8 mouse cellular contexts compared by ENCODE assay signal in genomic region chr4:133968150-133968921, GRCm38 (mm10). TPM values are rescaled to one million over a fixed set of nuclear protein-coding genes. Genes with fewer than 3 reads are reported as not detected.
A peak's percentile ranks its signal among the peaks of the same experiment; 100 is the strongest.
DNase-seq lines count a peak whose midpoint lies in the region; ATAC-seq and TF ChIP-seq lines count a peak whose summit lies in the region.

Gene Hmgn2 (minus strand): TSS chr4:133968650.

- no peaks in the 10 kb centered on the region for H3K9me3 ChIP-seq in hindbrain, embryonic 14.5 days (ENCODE audit: control insufficient read depth, low read length)

- peak within 1 kb of the TSS; percentile 94 for H3K4me2 ChIP-seq in hindbrain, embryonic 14.5 days (replicated peaks)

- TF ChIP-seq POLR2A in cerebellum, adult 2 months (IDR thresholded peaks at IDR 0.05; ENCODE audit: borderline replicate concordance, insufficient read depth, low read length) = no peak

- peak within 1 kb of the TSS; percentile 90 for H3K9ac ChIP-seq in hindbrain, embryonic 14.5 days

- H3K36me3 ChIP-seq in hindbrain, embryonic 14.5 days (replicated peaks; ENCODE audit: control insufficient read depth, insufficient read depth) = peaks cover 34% of the 10 kb centered on the region
- H3K36me3 ChIP-seq in macrophage (ENCODE audit: inconsistent target) = peaks cover 18% of the 10 kb centered on the region

- H3K4me3 ChIP-seq in cerebellum, adult 2 months (replicated peaks; ENCODE audit: insufficient read depth, low read depth, low read length) = peak within 1 kb of the TSS; percentile 80
- H3K4me3 ChIP-seq in hindbrain, embryonic 14.5 days (replicated peaks; ENCODE audit: low read length) = peak within 1 kb of the TSS; percentile 58
- peak within 1 kb of the TSS; percentile 83 for H3K4me3 ChIP-seq in left cerebral cortex, adult 2 months
- peak within 1 kb of the TSS; percentile 19; the same call in 1 of the 2 replicates for H3K4me3 ChIP-seq in macrophage (ENCODE audit: inconsistent target)

- peak; percentile 36 for DNase-seq in MEL-GATA-1-ER (ENCODE audit: extremely low read depth, low read depth)
- DNase-seq in cerebellum, adult 2 months = peak in 1 of 2 experiments; percentile 36
- DNase-seq in frontal cortex, adult 2 months (ENCODE audit: extremely low spot score in 1 of 2, low spot score in 1 of 2) = peak in 1 of 2 experiments; percentile 38
- no peak for DNase-seq in hindbrain, embryonic 14.5 days (ENCODE audit: low spot score)
- peak; percentile 34 to 47 for DNase-seq in left cerebral cortex, adult 2 months (ENCODE audit: extremely low spot score in 1 of 2, low spot score in 2 of 2)
- peak; percentile 26 to 43 for DNase-seq in right cerebral cortex, adult 2 months (ENCODE audit: low spot score in 2 of 2)
- DNase-seq in urinary bladder, postnatal 36 days (ENCODE audit: low spot score in 2 of 2) = peak; percentile 16 to 20

- TF ChIP-seq CTCF in cerebellum, adult 2 months (IDR thresholded peaks at IDR 0.05; ENCODE audit: borderline replicate concordance, insufficient read depth, low read depth, low read length) = no peak
- no peak for TF ChIP-seq CTCF in left cerebral cortex, adult 2 months (IDR thresholded peaks at IDR 0.05)

- peaks cover 16% of the 10 kb centered on the region for H3K79me2 ChIP-seq in macrophage (ENCODE audit: inconsistent target)

- H3K27ac ChIP-seq in cerebellum, adult 2 months (ENCODE audit: insufficient read depth, low read length) = peak within 1 kb of the TSS; percentile 93
- H3K27ac ChIP-seq in hindbrain, embryonic 14.5 days = peak within 1 kb of the TSS; percentile 97
- H3K27ac ChIP-seq in left cerebral cortex, adult 2 months = peak within 1 kb of the TSS; percentile 92
- H3K27ac ChIP-seq in macrophage = no peak within 1 kb of the TSS

- H3K4me1 ChIP-seq in cerebellum, adult 2 months (ENCODE audit: control insufficient read depth, insufficient read depth, low read length) = no peaks in the 10 kb centered on the region
- peaks cover 38% of the 10 kb centered on the region for H3K4me1 ChIP-seq in hindbrain, embryonic 14.5 days (replicated peaks; ENCODE audit: control insufficient read depth, insufficient read depth, low read length)

- intact Hi-C loops in left cerebral cortex, adult 2 months (cut with DNase I) = loop anchor here (10.0 kb wide), 1 partner anchor 294 kb away; the partner anchor contains the start of gene Pigv

- WGBS in cerebellum, adult 2 months = 1% methylated on average over 42 of the region's 42 CpGs
- WGBS in hindbrain, embryonic 14.5 days = under 1% methylated on average over 42 of the region's 42 CpGs
- whole genome bisulfite sequencing in macrophage (ENCODE audit: missing documents) = 3% methylated on average over 38 of the region's 42 CpGs

- ATAC-seq in hindbrain, embryonic 14.5 days (ENCODE audit: low FRiP score) = peak; percentile 66

- H3K27me3 ChIP-seq in cerebellum, adult 2 months (ENCODE audit: control insufficient read depth, insufficient read depth, low read length) = no peaks in the 10 kb centered on the region
- no peaks in the 10 kb centered on the region for H3K27me3 ChIP-seq in hindbrain, embryonic 14.5 days (ENCODE audit: control insufficient read depth, insufficient read depth, low read length)

RNA-seq across cellular contexts. Expression of gene Hmgn2, which starts in this region (rescaled TPM):
- polyA plus RNA-seq in cerebellum, adult 2 months (2012; rRNA removed) = 140 and 148 TPM in 2 replicates
- 204 and 207 TPM in 2 replicates for polyA plus RNA-seq in frontal cortex, adult 2 months (2012; rRNA removed)
- 1,104 and 1,147 TPM in 2 replicates for polyA plus RNA-seq in hindbrain, embryonic 14.5 days (2014; fragmentation: Nextera tagmentation; extraction: Ambion mirVana)
- total RNA-seq in left cerebral cortex, adult 2 months (2021) = 10 to 100 TPM; 87.8 to 99.8 TPM
- 100 to 1,000 TPM in 10 of 26 experiments, 10 to 100 TPM in 16; 43.6 to 166 (median 94.4) TPM for total RNA-seq in macrophage (2018; cell fraction: chromatin; rRNA removed)
- total RNA-seq in macrophage (2018; cell fraction: cytosol; rRNA removed) = 100 to 1,000 TPM; 144 to 256 (median 180) TPM
- 100 to 1,000 TPM in 7 of 26 experiments, 10 to 100 TPM in 19; 39.5 to 152 (median 88.2) TPM for total RNA-seq in macrophage (2018; cell fraction: nucleus; rRNA removed)
- polyA plus RNA-seq in macrophage (2018) = 146 to 287 TPM (median 209 TPM) in 3 replicates

Comparison
In these comparisons a context has a peak if more than half of its experiments do, and no peak if none do; other contexts are left out.
1. H3K4me3 ChIP-seq: peak in every context shown above with its lines; median percentile 83 in left cerebral cortex, adult 2 months; 80 in cerebellum, adult 2 months; 58 in hindbrain, embryonic 14.5 days; 19 in macrophage.